ENCODE assay signal across 8 mouse cellular contexts in the genomic region with DNA sequence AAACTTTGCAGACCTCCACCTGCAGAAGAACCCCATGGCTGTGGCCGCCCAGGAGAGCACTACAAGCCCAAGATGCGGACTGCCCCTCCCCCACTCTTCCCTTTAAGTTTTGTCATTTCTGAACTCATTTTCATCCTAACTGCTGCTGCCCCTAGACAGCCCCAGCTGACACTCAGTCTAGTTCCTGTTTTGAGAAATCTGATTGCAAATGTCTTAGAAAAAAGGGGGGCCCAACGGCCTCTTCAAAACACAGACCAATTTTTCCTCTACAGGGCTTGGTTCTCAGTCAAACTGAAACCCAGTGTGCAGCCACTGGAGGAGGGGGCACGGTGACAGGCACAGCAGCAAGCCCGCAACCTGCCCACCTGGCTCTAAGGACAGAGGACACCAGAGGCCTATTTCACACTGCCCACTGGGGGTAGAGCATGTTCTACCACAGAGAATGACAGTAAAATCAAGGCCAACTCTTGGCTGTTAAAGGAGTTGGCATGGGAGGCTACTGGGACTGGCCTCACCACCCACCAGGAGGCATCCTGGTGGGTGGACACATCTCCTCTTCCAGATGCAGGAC. TPM values are rescaled to one million over a fixed set of nuclear protein-coding genes. Genes with fewer than 3 reads are reported as not detected.
A peak's percentile ranks its signal among the peaks of the same experiment; 100 is the strongest.
DNase-seq lines count a peak whose midpoint lies in the region; ATAC-seq and TF ChIP-seq lines count a peak whose summit lies in the region.

No protein-coding gene starts in this region.

- H3K4me2 ChIP-seq in CH12.LX (ENCODE audit: insufficient read depth, low read depth, poor library complexity, severe bottlenecking) = peak overlapping the region; percentile 92
- peak overlapping the region; percentile 73 for H3K4me2 ChIP-seq in forebrain, embryonic 15.5 days (replicated peaks)
- H3K4me2 ChIP-seq in liver, embryonic 11.5 days = peak overlapping the region; percentile 94

- peak overlapping the region; percentile 99 for H3K27ac ChIP-seq in CH12.LX (ENCODE audit: insufficient read depth, low read depth)
- H3K27ac ChIP-seq in forebrain, embryonic 15.5 days (replicated peaks) = no peak overlapping the region
- peak overlapping the region; percentile 45; the same call in 1 of the 2 replicates for H3K27ac ChIP-seq in liver, embryonic 11.5 days (ENCODE audit: low read depth, low read length)

- no peak; the same call in none of the 2 replicates for TF ChIP-seq RAD21 in CH12.LX (IDR thresholded peaks at IDR 0.05; ENCODE audit: low read depth, low read length)

- no peak; the same call in none of the 2 replicates for TF ChIP-seq POLR2A in CH12.LX (IDR thresholded peaks at IDR 0.05; ENCODE audit: low read depth, low read length)

- ATAC-seq in forebrain, embryonic 15.5 days (replicated peaks) = no peak
- no peak for ATAC-seq in liver, embryonic 11.5 days (replicated peaks; ENCODE audit: low FRiP score)
- no peak for ATAC-seq in monocyte, adult 5-6 weeks (replicated peaks; ENCODE audit: insufficient number of reproducible peaks, low FRiP score, low TSS enrichment, poor library complexity, severe bottlenecking)

- peaks cover 21 to 60% of the 10 kb centered on the region in 2 experiments for H3K4me1 ChIP-seq in CH12.LX (ENCODE audit: control insufficient read depth in 1 of 2, insufficient read depth in 2 of 2)
- H3K4me1 ChIP-seq in forebrain, embryonic 15.5 days = peaks cover 65% of the 10 kb centered on the region
- peaks cover 57% of the 10 kb centered on the region for H3K4me1 ChIP-seq in liver, embryonic 11.5 days (replicated peaks; ENCODE audit: control insufficient read depth, insufficient read depth, low read length)

- H3K9me3 ChIP-seq in CH12.LX (replicated peaks; ENCODE audit: low read length) = no peaks in the 10 kb centered on the region
- no peaks in the 10 kb centered on the region for H3K9me3 ChIP-seq in forebrain, embryonic 15.5 days
- H3K9me3 ChIP-seq in liver, embryonic 11.5 days (ENCODE audit: control insufficient read depth, low read length) = no peaks in the 10 kb centered on the region

- H3K4me3 ChIP-seq in CH12.LX (replicated peaks in 1 of 3; ENCODE audit: low read depth in 2 of 3, low read length in 2 of 3, poor library complexity in 1 of 3) = peak overlapping the region; percentile 87 to 98 (median 89)
- peak overlapping the region; percentile 100 for H3K4me3 ChIP-seq in forebrain, embryonic 15.5 days
- H3K4me3 ChIP-seq in liver, embryonic 11.5 days (ENCODE audit: low read depth, low read length) = peak overlapping the region; percentile 98

- DNase-seq in 416B (ENCODE audit: low read depth) (peak; percentile 77), CH12.LX (ENCODE audit: extremely low read depth) (peak; percentile 97)
- no peak for DNase-seq in liver, embryonic 11.5 days (ENCODE audit: low spot score)
- peak; percentile 39 to 67 for DNase-seq in natural killer cell, adult 2 months (ENCODE audit: low spot score in 2 of 2)
- no peak for DNase-seq in ovary, postnatal 10 days (ENCODE audit: low spot score)
- DNase-seq in urinary bladder, postnatal 14 days (ENCODE audit: low spot score) = no peak

- in situ Hi-C loops in CH12.LX (cut with MboI; ENCODE audit: low pct_ligation_motif_present, low pct_unique_long_range_greater_than_20kb, low sequenced_read_pairs) = no loop called here

- 73% methylated on average over 5 of the region's 5 CpGs for WGBS in forebrain, embryonic 15.5 days
- WGBS in liver, embryonic 11.5 days = 42% methylated on average over 5 of the region's 5 CpGs

- peak; percentile 99 for TF ChIP-seq EP300 in CH12.LX (IDR thresholded peaks at IDR 0.05; ENCODE audit: low read length)

- peaks cover 8 to 21% of the 10 kb centered on the region in 2 experiments for H3K36me3 ChIP-seq in CH12.LX (replicated peaks in 1 of 2; ENCODE audit: control insufficient read depth in 1 of 2, insufficient read depth in 1 of 2, low read length in 1 of 2)
- no peaks in the 10 kb centered on the region for H3K36me3 ChIP-seq in forebrain, embryonic 15.5 days
- H3K36me3 ChIP-seq in liver, embryonic 11.5 days (ENCODE audit: control insufficient read depth, insufficient read depth, low read length) = no peaks in the 10 kb centered on the region

- dilution Hi-C loops in CH12.LX (cut with MboI; ENCODE audit: extremely low pct_ligation_motif_present, extremely low pct_unique_long_range_greater_than_20kb, low sequenced_read_pairs) = no loop called here

- H3K79me2 ChIP-seq in CH12.LX (replicated peaks; ENCODE audit: control insufficient read depth, extremely low read depth, insufficient read depth, poor library complexity, severe bottlenecking) = peaks cover 57% of the 10 kb centered on the region

- TF ChIP-seq CTCF in CH12.LX (conservative IDR thresholded peaks at IDR 0.05 in 1 of 2, IDR thresholded peaks at IDR 0.05 in 1 of 2; ENCODE audit: low read depth in 2 of 2, low read length in 2 of 2) = no peak; a peak in 1 of 4 replicates

- H3K27me3 ChIP-seq in CH12.LX (replicated peaks) = no peaks in the 10 kb centered on the region
- H3K27me3 ChIP-seq in forebrain, embryonic 15.5 days = no peaks in the 10 kb centered on the region
- no peaks in the 10 kb centered on the region for H3K27me3 ChIP-seq in liver, embryonic 11.5 days (replicated peaks; ENCODE audit: control insufficient read depth, insufficient read depth, low read length)

- peak overlapping the region; percentile 100 for H3K9ac ChIP-seq in CH12.LX (ENCODE audit: insufficient read depth, low read depth)
- H3K9ac ChIP-seq in forebrain, embryonic 15.5 days (replicated peaks) = peak overlapping the region; percentile 97
- peak overlapping the region; percentile 97 for H3K9ac ChIP-seq in liver, embryonic 11.5 days (ENCODE audit: low read depth, low read length)

TF ChIP-seq in CH12.LX, 34 proteins besides CTCF, POLR2A, EP300 and RAD21 (continues in another document):
- TF ChIP-seq USF2 (conservative IDR thresholded peaks at IDR 0.05; ENCODE audit: low read depth, low read length) = no peak
- TF ChIP-seq RCOR1 (conservative IDR thresholded peaks at IDR 0.05; ENCODE audit: low read depth, low read length) = peak; percentile 99
- peak; percentile 56 for TF ChIP-seq MXI1 (IDR thresholded peaks at IDR 0.05; ENCODE audit: low read depth, low read length)
- peak; percentile 43; the same call in 1 of the 2 replicates for TF ChIP-seq NRF1 (IDR thresholded peaks at IDR 0.05; ENCODE audit: low read depth, low read length)
- no peak; the same call in 1 of the 2 replicates for TF ChIP-seq TBP (conservative IDR thresholded peaks at IDR 0.05; ENCODE audit: low read depth, low read length)
- 0 out of 2 replicates have a peak, but pooled peaks have one; percentile 28 for TF ChIP-seq POLR2AphosphoS2 (IDR thresholded peaks at IDR 0.05; ENCODE audit: low read depth, low read length)
- peak; percentile 97 for TF ChIP-seq CHD2 (IDR thresholded peaks at IDR 0.05; ENCODE audit: low read length)
- TF ChIP-seq NELFE (IDR thresholded peaks at IDR 0.05; ENCODE audit: low read depth, low read length) = peak; percentile 57; the same call in 1 of the 2 replicates
- peak; percentile 81 for TF ChIP-seq MAFK (IDR thresholded peaks at IDR 0.05; ENCODE audit: insufficient replicate concordance, low read length)
- TF ChIP-seq JUND (conservative IDR thresholded peaks at IDR 0.05; ENCODE audit: low read depth, low read length) = peak; percentile 95
- TF ChIP-seq MAZ (IDR thresholded peaks at IDR 0.05; ENCODE audit: low read depth, low read length) = peak; percentile 100
- peak; percentile 33 for TF ChIP-seq SMC3 (IDR thresholded peaks at IDR 0.05; ENCODE audit: low read depth, low read length)
- TF ChIP-seq USF1 (IDR thresholded peaks at IDR 0.05; ENCODE audit: low read depth, low read length) = no peak
- peak; percentile 79 for TF ChIP-seq ELF1 (IDR thresholded peaks at IDR 0.05; ENCODE audit: low read depth, low read length)
- peak; percentile 50; the same call in 1 of the 2 replicates for TF ChIP-seq UBTF (IDR thresholded peaks at IDR 0.05; ENCODE audit: low read depth, low read length)
- TF ChIP-seq SIN3A (IDR thresholded peaks at IDR 0.05; ENCODE audit: low read length) = peak; percentile 99
- TF ChIP-seq TCF12 (IDR thresholded peaks at IDR 0.05; ENCODE audit: low read depth, low read length) = peak; percentile 100
- TF ChIP-seq BHLHE40 (IDR thresholded peaks at IDR 0.05; ENCODE audit: low read depth, low read length) = peak; percentile 95
- no peak for TF ChIP-seq ZKSCAN1 (IDR thresholded peaks at IDR 0.05; ENCODE audit: borderline replicate concordance, low read depth, low read length)
- TF ChIP-seq MEF2A (IDR thresholded peaks at IDR 0.05; ENCODE audit: borderline replicate concordance, low read depth, low read length) = peak; percentile 97
- peak; percentile 89; the same call in 1 of the 2 replicates for TF ChIP-seq MYC (IDR thresholded peaks at IDR 0.05; ENCODE audit: low read depth, low read length)
- TF ChIP-seq PAX5 (IDR thresholded peaks at IDR 0.05; ENCODE audit: low read length) = no peak
- TF ChIP-seq KAT2A (IDR thresholded peaks at IDR 0.05; ENCODE audit: insufficient replicate concordance, low read length) = 0 out of 2 replicates have a peak, but pooled peaks have one; percentile 59
- TF ChIP-seq ZMIZ1 (IDR thresholded peaks at IDR 0.05; ENCODE audit: low read depth, low read length) = peak; percentile 66

RNA-seq across cellular contexts. Expression of gene Grk2, which starts 1.7 kb away (rescaled TPM):
- total RNA-seq in CH12.LX (2012; rRNA removed) (196 and 203 TPM in 2 replicates), CH12.LX (2014; rRNA removed) (118 and 119 TPM in 2 replicates)
- polyA plus RNA-seq in CH12.LX (2012; ENCODE audit: insufficient read length, low read depth) = 191 and 193 TPM in 2 replicates
- polyA plus RNA-seq in forebrain, embryonic 15.5 days (2015; fragmentation: Nextera tagmentation; extraction: Ambion mirVana) = 20.5 and 24.9 TPM in 2 replicates
- 22.1 and 23.1 TPM in 2 replicates for polyA plus RNA-seq in liver, embryonic 11.5 days (2014; fragmentation: Nextera tagmentation; extraction: Ambion mirVana)
- 270 to 475 TPM (median 366 TPM) in 3 replicates for total RNA-seq in monocyte, adult 5-6 weeks (2017)

RNA-seq across cellular contexts. Expression of gene Ankrd13d, which starts 21.4 kb away (rescaled TPM):
- total RNA-seq in CH12.LX (2012; rRNA removed) = 53.6 and 55.1 TPM in 2 replicates
- 3.8 and 5.6 TPM in 2 replicates for total RNA-seq in CH12.LX (2014; rRNA removed)
- polyA plus RNA-seq in CH12.LX (2012; ENCODE audit: insufficient read length, low read depth) = 13.2 and 17.3 TPM in 2 replicates
- 25.1 and 26.2 TPM in 2 replicates for polyA plus RNA-seq in forebrain, embryonic 15.5 days (2015; fragmentation: Nextera tagmentation; extraction: Ambion mirVana)
- polyA plus RNA-seq in liver, embryonic 11.5 days (2014; fragmentation: Nextera tagmentation; extraction: Ambion mirVana) = 2.9 and 3.2 TPM in 2 replicates
- total RNA-seq in monocyte, adult 5-6 weeks (2017) = 2.4 to 21.5 TPM (median 12.0 TPM) in 3 replicates

RNA-seq across cellular contexts. Expression of gene Ssh3, which starts 35.4 kb away (rescaled TPM):
- total RNA-seq in CH12.LX (2012; rRNA removed) (30.0 and 33.4 TPM in 2 replicates), CH12.LX (2014; rRNA removed) (5.6 and 6.9 TPM in 2 replicates)
- 12.3 and 13.2 TPM in 2 replicates for polyA plus RNA-seq in CH12.LX (2012; ENCODE audit: insufficient read length, low read depth)
- polyA plus RNA-seq in forebrain, embryonic 15.5 days (2015; fragmentation: Nextera tagmentation; extraction: Ambion mirVana) = 5.2 and 6.7 TPM in 2 replicates
- 3.2 and 3.3 TPM in 2 replicates for polyA plus RNA-seq in liver, embryonic 11.5 days (2014; fragmentation: Nextera tagmentation; extraction: Ambion mirVana)
- total RNA-seq in monocyte, adult 5-6 weeks (2017) = 23.7 to 30.6 TPM (median 27.0 TPM) in 3 replicates

Comparison
In these comparisons a context has a peak if more than half of its experiments do, and no peak if none do; other contexts are left out.
1. DNase-seq: peak in 416B (single experiment), CH12.LX (single experiment) and natural killer cell, adult 2 months (2 of 2); none in liver, embryonic 11.5 days (single experiment), ovary, postnatal 10 days (single experiment) and urinary bladder, postnatal 14 days (single experiment).
2. Peak in every context shown above with its lines, with median percentiles within 50 percentile points of each other: H3K4me2 ChIP-seq, H3K4me3 ChIP-seq and H3K9ac ChIP-seq.